Mouse (Mus musculus) cerebellum, adult (tissue): Measurements from ENCODE around the gene Fbxl8.
A peak's percentile ranks its signal among the peaks of the same experiment; 100 is the strongest.
"Not testable (repeated sequence)": the region's sequence is repeated elsewhere in the genome, so short reads cannot be mapped to it uniquely, and the experiment has no call there.

Experiments used
- ATAC-seq: cut with Nextera tagmentation; 2 replicates; pipeline ENCODE4 v1.9.2; 2017; ENCODE audit warnings: mild to moderate bottlenecking, moderate library complexity, mixed read lengths; ENCODE audit not compliant: insufficient number of reproducible peaks, low FRiP score, low TSS enrichment

Fbxl8 gene

DNA sequence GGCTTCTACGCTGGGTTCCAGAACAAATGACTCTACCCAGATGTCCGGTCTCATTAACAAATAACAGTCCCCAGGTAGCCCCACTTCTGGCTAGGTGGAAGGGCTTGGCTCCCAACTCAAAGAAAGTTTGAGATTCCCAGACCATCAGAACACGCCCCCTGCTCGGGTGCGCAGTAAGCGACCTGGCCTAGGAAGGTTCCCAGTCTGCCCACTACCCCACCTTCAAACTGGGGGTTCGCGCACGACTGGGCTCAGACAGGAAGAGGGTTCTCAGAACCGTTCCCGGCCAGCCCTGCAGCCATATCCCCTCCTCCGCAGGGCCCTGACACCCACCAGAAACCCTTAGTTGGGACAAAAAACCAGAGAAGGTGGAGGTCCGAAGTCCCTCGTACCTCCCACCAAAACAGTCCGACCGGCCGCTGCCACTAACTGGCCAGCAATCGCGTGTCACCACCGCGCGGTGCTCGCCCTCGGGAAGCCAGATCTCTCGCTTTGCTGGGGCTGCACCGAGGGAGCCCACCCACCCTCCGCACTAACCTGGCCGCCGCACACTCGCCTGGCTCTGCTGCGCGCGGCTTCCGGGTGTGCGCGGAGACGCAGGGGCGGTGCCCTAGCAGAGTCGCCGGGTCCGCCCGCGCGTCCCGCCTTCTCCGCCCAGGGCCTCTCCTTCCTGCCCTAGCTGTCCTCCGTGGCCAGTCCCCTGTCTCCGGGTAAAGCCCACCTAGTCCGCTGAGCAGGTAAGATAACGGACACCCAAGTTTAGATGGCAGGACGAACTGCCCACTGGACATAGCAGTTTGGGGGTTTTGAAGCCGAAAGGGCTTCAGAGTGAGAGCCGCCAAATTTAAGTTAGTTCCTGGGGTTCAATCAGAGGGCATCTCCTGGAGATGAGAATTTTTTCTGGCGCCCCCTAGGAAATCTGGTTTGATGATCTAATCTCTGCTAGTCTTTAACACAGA is at the start of gene Fbxl8, which contains the start of gene Tradd:
Gene Fbxl8 (plus strand): TSS at position 625 of the 959 bp plus-strand sequence.
Gene Tradd (minus strand): TSS at position 586 of the 959 bp plus-strand sequence.
- ATAC-seq, result no peak

DNA sequence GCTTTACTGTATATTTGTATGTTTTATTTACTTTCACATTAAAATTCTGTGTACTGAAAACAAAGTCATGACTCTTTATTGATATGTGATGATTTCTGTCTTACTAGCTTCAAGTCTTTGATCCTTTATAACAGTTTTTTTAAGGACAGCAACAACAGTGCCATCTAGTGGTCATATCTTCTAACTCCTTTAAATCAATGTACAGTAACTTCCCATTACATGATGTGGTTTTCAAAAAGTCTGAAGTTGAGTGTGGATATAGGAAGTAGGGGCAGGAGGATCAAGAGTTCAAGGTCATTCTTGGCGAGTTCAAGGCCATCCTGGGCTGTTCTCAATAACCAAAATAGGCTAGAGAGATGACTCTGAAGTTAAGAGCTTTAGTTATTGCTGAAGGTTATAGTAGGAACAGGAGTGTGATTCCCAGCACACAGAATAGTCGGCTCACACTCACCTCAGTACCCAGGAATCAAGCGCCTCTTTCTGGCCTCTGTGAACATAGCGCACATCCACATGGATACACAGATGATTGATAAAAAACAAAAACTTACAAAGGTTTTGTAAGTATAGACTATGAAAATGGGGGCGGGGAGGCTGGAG is 46.4 kb upstream of the Fbxl8 start:
- no peak for ATAC-seq

DNA sequence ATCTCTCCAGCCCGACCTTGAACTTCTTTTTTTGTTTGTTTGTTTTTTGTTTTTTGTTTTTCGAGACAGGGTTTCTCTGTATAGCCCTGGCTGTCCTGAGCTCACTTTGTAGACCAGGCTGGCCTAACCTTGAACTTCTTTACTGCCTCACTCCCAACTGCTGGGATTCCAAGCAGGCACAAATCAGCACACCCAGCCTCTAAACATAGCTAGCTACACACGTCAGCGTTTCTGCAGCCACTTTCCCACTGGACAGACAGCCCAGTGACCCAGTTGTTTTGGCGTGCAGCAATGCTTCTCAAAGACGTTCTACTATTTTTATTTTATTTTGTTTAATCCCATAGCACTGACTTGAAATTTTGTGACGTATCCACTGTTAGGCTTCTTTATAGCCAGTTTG is 40.6 kb upstream of the Fbxl8 start:
- ATAC-seq, result no peak

DNA sequence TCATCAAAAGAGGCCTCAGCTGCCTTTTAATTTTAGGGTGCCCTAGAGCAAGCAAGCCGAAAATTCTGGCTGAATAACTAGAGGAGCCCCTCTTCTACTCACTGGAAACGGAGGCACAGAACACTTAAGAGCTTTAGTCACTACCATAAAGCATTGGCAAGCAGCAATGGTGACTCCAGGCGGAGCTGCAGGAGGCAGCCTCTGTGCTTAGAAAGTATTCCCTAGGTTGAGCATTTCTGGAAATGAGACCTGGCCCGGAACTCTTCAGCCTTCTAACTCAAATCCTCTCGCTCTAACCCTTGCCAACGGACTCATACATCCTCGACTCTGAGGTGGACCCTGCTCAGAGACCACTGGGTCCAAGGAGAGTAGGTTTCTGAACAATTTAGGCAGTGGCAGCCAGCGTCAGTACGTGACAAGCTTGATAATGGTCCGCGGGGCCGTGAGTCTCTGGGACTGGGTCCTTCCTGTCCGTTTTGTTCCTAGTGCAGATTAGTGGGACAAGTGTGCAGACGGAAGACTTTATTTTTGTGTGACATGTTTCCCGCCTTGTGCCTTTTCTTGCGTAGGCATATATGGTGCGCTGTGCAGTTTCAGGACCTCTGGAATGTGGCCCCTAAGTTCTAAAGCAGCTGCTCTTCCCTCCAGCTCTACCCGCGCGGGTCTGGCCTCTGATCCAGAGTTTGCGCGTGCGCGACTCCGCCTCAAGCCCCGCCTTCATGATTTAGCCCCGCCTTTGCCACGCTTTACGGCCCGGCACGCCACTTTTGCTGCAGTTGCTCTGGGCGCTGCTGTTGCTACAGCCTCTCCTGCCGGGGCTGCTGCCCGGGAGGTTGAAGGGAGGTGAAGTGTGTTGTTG is 39.8 kb upstream of the Fbxl8 start, which contains the start of gene D230025D16Rik:
Gene D230025D16Rik (plus strand): TSS at position 733 of the 859 bp plus-strand sequence.
- ATAC-seq, result peak; percentile 93

DNA sequence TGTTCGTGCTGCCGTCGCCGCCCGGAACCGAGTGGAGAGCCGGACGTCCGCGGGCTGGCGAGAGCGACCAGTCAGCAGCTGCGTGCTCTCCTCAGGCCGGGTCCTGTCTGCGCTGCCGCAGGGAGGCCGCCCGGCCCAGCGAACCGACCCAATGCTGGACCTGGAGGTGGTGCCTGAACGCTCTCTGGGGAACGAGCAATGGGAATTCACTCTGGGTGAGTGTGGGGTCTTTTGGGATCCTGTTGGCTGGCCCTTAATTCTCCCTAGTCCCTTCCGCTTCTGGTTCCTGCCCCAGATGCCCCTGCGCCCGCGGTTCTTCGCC is 39.2 kb upstream of the Fbxl8 start:
- no peak for ATAC-seq

DNA sequence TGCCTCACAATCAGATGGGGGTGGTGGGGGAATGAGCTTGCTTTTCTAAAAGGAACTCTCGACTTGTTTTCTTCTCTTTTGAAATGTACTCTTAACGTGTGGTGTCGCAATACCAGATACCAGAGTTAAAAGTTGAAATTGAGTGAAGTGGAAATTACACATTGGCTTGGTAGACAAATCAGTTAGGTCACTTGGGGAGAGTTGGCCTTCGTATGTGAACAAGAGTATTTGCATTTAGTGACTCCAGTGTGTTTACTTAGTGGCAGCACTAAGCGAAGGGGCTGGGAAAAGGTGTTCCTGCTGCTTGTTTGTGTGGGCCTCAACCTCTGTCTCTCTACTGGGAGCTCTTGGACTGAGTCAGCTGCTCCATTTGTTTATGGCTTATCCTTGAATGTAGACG is 38.5 kb upstream of the Fbxl8 start:
- ATAC-seq, result no peak

DNA sequence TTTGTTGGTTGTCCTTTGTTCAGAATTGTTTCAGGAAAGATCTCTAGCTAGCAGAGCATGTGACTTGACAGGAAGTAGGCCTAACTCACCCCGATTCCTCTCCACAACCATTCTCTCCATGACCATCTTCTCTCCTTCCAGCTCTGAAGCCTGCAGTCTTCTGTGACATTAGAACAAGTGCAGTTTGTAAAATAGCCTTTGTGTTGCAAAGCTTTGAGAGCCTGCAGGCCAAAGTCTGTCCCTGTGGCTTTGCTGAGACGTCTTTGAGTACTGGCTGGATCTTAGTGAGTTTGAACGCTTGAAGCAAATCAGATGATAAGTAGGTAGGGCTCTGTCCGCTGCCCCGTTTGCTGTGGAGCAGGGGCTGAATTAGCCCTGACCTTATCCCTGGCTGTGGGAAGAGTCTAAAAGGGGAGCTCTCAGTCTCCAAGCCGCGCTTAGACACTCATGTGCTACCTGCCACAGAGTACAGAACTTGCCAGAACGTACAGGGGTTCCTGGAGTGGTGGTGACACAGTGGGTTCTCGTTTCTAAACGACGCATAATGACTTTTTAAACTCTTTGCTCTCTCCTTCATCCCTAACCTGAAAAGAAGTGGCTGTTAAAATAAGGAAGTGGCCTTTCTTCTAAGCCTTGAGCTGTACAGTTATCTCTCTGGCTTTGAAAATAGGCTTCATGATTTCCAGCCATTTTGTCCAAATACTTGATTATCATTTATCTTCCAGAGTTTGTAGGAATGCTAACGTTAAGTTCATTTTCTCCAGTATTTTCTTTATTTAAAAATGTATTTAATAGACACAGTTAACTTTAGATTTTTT is 32.7 kb upstream of the Fbxl8 start:
- ATAC-seq, result no peak

DNA sequence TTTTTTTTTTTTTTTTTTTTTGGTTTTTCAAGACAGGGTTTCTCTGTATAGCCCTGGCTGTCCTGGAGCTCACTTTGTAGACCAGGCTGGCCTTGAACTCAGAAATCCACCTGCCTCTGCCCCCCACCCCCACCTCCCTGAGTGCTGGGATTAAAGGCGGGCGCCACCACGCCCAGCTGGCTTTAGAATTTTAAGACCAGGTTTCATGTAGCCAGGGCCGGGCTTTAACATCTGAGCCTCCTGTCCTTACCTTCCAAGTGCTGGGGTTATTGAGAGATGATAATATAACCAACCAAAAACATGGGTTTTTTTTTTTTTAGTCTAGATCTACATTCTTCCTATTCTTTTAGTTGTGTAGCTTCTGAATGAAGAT is 32.1 kb upstream of the Fbxl8 start:
- not testable (repeated sequence) for ATAC-seq

DNA sequence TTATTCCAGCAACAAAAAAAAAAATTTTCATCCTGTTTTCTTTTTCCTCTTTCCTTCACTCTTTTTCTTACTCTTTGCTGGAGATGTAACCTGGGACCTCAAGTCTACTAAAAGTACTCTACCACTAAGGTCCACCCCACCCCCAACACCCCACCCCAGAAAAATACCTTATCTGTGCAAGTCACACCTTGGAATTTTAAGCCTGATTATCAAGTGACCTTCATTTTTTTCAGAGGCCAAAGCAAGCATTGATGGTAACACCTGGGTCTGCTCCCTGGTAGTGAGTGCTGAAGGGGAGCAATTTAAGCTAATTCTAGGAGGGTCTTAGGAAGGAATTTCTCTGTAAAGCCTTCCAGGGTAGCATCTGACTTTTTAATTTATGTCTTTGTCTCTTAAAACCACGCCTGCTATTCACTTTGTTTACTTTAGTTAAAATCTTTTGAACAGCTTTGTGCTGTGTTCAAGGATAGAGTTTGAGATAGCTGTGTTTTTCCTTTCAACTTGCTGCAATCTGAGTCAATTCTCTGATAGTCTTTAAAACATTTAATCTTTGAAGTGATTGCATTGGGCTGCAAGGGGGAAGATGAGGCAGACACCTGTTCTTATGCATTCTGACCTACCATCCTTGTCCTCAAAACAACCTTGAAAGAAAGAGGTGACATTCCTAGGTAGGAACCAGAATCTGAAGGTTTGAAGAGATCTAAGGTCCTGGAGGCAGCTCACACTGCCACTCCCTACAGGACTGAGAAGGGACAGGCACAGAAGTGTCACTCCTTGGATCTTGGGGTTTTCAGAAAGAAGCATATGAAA is 31.1 kb upstream of the Fbxl8 start:
- ATAC-seq, result no peak

DNA sequence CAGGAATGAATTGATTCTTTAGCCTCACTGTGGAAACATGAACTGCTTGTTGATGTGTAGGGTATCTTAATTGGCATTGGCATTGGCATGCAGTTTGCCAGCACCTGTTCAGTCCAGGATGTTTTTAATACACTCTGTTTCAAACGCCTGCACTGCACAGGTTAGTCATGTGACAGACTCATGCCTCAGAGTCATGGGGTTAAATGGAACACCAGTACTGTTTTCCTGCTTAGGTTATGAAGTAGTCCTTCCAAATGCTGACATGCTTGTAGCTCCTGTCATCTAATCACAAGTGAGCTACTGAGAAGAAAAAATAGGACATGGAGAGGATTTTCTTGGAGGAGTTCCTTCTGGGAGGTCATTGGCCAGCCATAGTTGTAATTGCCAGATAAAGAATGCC is 29.2 kb upstream of the Fbxl8 start:
- no peak for ATAC-seq

DNA sequence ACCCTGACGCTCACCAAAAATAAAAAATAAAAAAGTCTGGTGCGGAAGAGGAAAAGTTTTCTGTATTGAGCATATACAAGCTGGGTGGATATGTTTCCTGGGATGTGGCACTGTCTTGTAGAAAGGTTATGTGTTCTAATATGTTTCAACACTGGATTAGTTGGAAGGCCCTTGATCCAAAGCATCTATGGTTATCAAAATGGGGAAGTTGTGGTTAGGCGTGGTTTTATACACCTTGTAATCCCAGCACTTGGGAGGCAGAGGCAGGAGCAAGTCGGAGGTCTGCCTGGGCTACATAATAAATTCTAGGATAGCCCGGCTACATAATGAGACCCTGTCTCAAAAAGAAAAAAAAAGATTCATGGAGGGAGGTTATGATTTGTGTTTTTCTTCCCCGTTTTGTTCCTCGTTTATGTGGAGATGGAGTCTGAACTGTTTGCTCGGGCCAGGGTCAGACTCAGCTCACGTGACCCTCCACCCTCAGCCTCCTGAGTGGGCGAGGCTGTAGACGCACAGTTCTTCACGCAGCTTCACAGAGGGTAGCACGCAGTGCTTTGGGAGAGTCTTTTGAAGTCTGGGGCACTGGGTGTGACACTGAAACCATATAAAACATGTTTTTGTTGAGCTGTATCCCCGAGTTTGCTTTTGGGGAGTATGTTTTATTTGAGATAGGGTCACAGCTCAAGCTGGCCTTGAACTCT is 26.9 kb upstream of the Fbxl8 start:
- ATAC-seq, result no peak

DNA sequence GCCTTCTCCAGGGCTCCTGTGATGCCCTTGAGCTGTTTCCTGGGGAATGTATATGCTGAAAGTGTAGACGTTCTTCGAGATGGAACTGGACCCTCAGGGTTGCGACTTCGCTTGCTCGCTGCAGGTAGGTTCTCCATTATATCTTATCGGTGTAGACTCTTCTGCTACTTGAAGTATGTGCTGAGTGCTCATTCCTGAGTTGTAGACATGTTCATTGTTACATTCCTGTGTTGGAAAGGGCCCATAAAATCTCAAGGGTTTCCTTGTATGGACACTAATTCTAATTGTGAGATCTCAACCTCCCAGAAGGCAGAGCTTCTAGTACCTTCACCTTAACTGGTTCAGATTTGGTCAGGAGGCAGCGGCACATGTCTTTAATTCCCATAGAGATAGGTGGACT is 23.4 kb upstream of the Fbxl8 start:
- ATAC-seq, result no peak

DNA sequence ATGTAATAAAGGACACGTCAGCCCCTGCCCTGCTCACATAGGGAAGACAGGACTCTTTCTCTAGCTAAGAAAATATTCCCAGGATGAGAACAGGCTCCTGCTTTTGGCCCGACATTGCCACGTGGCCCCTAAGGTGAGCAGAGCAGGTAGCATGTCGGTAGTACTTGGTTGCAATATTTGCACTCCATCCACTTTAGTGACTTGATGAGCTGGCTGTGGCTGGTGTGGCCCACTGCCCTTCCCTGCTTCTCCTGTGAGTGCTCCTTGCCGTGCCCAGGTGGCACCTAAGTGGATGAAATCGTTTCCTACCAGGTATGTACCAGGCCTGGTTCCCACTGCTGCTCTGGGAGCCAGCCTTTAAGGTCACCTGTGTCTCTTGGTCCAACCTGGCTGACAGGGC is 12.5 kb upstream of the Fbxl8 start:
- no peak for ATAC-seq

DNA sequence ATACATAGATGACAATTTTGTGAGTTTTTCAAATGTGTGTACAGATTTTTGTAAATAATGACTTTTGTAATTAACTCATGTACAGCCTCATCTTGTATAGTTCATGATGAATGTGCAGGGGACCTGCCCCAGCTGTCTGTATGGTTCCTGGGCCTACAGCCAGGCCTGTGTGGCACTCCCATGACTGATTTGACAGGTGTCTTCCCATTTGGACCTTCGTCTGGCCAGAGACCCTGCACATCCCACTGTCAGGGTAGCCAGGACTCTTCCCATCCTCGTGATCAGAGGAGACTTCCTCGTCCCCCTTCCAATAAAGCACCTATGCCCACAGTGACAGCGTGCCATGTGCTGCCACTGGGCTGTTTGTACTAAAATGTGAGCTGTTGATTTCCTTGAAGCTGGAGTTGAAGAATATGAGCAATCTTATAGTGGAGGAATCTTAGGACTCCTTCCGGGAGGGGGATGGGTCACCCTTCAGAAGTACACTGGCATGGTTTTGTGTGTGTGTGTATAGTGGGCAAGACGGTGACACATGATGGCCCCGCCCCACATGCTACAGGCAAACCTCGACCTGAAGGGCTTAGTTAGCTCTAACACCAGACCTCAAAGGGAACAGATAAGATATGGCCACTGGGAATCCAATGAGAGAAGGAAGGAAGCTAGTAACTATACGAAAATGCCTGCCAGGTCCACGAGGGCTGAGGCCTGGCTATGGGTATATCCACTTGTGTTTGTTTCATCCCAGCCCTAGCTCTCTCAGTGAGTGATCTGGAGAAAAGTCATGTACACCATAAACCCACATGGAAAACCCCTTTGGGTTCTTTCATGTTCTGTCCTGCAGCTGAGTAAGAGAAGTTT is 11.5 kb upstream of the Fbxl8 start:
- no peak for ATAC-seq

DNA sequence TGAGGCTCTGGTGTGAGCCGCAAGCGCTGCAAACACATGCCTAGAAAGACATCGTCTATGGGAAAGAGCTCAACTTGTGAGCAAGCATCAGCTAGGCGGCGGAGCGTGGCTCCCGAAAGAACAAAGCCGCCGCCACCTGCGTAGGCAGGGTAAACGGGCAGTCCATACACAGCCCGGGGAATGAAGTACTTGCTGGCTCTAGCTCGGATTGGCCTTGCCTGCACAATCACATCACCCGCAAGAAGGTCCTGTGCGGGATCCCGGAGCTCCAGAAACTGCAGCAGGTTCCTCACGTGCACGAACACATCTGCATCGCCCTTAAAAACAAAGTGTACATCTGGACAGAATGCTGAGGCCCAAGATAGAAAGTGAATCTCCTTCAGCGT is 10.7 kb upstream of the Fbxl8 start:
- ATAC-seq, result peak; percentile 3; the same call in 1 of the 2 replicates

DNA sequence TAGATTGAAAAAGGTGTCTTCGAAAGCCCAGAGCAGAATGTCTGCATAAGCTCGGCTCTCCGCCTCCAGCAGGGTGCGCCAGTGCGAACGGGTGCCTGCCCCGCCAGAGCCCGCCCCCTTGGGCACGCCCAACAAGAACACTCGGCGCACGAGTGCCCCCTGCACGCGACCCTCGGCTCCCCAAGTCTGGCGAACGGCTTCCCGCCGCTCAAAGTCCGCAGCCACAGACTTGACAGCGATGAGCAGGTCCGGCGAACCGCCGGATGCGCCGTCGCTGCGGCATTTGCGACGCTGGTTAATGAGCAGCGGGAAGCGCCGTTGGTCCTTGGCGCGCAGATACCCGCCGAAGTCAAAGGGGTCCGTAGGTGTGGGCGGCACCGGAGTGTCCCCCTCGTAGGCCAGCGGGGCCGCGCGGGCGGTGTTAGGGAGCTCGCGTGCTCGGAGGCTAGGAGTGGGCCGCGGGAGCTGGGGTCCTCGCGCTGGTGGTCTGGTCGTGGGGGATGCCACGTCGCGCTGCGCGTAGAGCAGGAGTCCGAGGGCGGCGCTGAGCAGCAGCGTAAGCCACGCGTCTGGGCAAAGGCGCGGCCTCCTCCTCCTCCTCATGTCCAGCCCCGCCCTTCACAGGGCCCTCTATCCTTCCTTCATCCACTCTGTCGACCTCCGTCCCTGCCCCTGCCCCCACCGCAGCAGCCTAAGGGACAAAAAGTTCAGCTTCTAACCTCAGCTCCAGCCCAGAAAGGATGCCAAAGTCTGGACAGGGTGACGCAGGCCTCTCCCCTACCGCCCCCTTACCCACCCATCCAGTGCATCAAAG is 10.1 kb upstream of the Fbxl8 start:
- peak; percentile 47 for ATAC-seq

DNA sequence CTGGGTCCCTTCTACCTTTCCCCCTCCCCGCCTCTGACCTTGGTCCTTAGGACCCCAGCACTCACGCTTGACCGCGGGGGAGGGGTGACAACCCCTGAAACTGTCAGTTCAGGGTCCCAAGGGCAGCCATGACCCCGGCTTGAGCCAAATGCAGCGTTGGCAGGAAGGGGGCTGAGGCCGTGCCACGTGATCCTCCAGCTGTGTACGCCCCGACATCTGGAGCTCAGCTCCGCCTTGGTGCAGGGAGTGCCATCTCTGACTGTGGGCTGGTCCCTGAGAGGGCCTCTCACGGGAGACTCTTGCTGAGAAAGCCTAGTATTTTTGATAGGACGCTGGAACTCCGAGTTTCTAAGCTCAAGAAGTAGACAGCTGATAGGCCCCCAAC is 9.5 kb upstream of the Fbxl8 start, which contains the start of gene B3gnt9:
Gene B3gnt9 (minus strand): TSS at position 188 of the 385 bp plus-strand sequence.
- ATAC-seq, result no peak
